Mouse (Mus musculus) hindbrain, embryonic 13.5 days (tissue): ENCODE measurements at regions not wholly inside any gene's neighbourhood (a gene's known extent, or its start where the extent isn't known, plus 50 kb on each side); places are given as distances from the start of the nearest gene placed in this dataset.

Experiments used
- ATAC-seq: fragments of 200-750 bp; cut with Nextera tagmentation; 2 replicates; pipeline ENCODE4 v1.8.0; 2017; ENCODE audit warnings: moderate TSS enrichment; ENCODE audit not compliant: low FRiP score
- H3K27ac ChIP-seq: fragments of 300-500 bp; sonication (generic); 2 replicates; pipeline ENCODE4 v1.5.1; 2015; ENCODE audit warnings: inconsistent platforms, mild to moderate bottlenecking, moderate library complexity
- H3K27me3 ChIP-seq: fragments of 300-500 bp; sonication (generic); 2 replicates; pipeline ENCODE4 v1.6.1; 2015; ENCODE audit warnings: mild to moderate bottlenecking, inconsistent platforms
- H3K36me3 ChIP-seq: fragments of 300-500 bp; sonication (generic); 2 replicates; pipeline ENCODE4 v1.6.1; 2015; ENCODE audit warnings: mild to moderate bottlenecking, inconsistent platforms
- H3K4me1 ChIP-seq: fragments of 300-500 bp; sonication (generic); replicated peaks from 2 replicates; pipeline ENCODE4 v1.6.1; 2015; ENCODE audit warnings: inconsistent platforms
- H3K4me2 ChIP-seq: fragments of 300-500 bp; sonication (generic); 2 replicates; pipeline ENCODE4 v1.6.1; 2015; ENCODE audit warnings: inconsistent platforms, mild to moderate bottlenecking, moderate library complexity
- H3K4me3 ChIP-seq: fragments of 300-500 bp; sonication (generic); 2 replicates; pipeline ENCODE4 v1.5.1; 2015; ENCODE audit warnings: mild to moderate bottlenecking, inconsistent platforms
- H3K9ac ChIP-seq: fragments of 300-500 bp; sonication (generic); 2 replicates; pipeline ENCODE4 v1.6.1; 2015; ENCODE audit warnings: mild to moderate bottlenecking, inconsistent platforms
- H3K9me3 ChIP-seq: fragments of 300-500 bp; sonication (generic); 2 replicates; pipeline ENCODE4 v1.6.1; 2016; ENCODE audit warnings: inconsistent platforms
- WGBS: fragments of 180-500 bp; shearing (Covaris S2); methylation state at CpG from one replicate; pipeline ENCODE4 v1.1.7; 2015; 5-methylcytosine and 5-hydroxymethylcytosine counted together

DNA sequence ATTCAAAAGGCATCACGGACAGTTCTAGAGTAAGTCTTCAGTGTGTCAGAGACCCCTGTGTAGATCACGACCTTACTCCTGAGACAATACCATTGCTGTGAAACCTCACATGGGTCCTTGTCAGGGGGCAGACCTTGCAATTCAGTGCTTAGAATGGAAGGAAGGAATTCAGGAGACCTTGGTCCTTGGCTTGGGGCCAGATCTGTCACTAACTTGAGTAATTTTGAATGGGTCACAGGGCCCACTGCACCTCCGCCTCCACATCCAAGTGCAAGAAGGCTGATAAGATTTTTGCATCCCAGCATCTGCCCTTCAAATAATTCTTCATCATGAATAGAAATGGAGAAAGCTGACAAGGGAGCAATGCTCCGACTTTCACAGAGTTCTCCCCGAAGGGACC is 202.6 kb downstream of the Wdr11 start:
- WGBS = 35% methylated on average over 5 of the region's 5 CpGs
- H3K36me3 ChIP-seq = no peaks in the 10 kb centered on the region
- ATAC-seq = no peak
- no peaks in the 10 kb centered on the region for H3K9me3 ChIP-seq
- no peak overlapping the region for H3K27ac ChIP-seq
- H3K4me2 ChIP-seq = no peak overlapping the region
- no peak overlapping the region for H3K4me3 ChIP-seq
- H3K27me3 ChIP-seq = peaks cover 23% of the 10 kb centered on the region
- peaks cover 10% of the 10 kb centered on the region for H3K4me1 ChIP-seq
- H3K9ac ChIP-seq = no peak overlapping the region

DNA sequence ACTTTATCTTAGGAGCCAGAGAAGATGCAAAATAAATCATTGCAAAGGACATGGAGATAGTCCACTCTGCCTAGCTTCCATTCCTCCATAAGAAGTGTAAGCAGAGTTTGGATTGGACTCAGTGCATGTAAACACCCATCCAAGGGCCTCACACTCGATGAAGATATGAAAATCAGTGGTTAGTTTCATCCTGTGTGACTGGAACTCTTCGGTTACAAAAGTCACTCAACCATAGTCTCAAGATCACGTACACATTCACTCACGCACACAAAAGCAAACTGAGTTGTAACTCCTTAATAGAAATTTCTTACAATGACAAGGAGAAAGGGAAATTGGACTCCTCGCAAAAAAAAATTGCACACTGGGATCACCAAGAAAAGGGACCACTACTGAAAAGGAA is 206.9 kb downstream of the Wdr11 start:
- no peak overlapping the region for H3K27ac ChIP-seq
- H3K27me3 ChIP-seq = peaks cover 15% of the 10 kb centered on the region; the same call in 1 of the 2 replicates
- 91% methylated on average over 5 of the region's 5 CpGs for WGBS
- peaks cover 26% of the 10 kb centered on the region for H3K4me1 ChIP-seq
- no peak overlapping the region for H3K4me2 ChIP-seq
- H3K36me3 ChIP-seq = no peaks in the 10 kb centered on the region
- H3K9ac ChIP-seq = no peak overlapping the region
- ATAC-seq = no peak
- H3K9me3 ChIP-seq = no peaks in the 10 kb centered on the region
- H3K4me3 ChIP-seq = no peak overlapping the region

DNA sequence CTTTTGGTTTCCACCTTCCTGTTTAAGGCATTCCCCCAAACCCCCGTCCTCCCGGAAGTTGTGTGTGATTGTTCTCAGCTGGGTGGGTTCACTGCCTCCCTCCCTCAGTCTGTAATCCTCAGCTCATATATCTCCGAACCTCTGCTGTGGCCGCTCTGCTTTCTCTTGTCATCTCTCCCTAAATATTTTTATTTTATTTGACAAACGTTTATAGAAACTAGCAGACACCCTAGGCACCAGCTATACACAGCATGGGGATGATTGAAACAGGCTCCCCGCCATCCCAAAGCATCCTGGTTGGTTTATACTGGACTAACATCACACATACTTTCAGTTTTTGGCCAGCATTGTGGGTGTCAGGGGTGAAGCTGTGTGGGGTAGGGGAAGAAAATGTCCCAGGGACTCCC is 208.8 kb downstream of the Wdr11 start:
- no peaks in the 10 kb centered on the region for H3K9me3 ChIP-seq
- peaks cover 21% of the 10 kb centered on the region for H3K4me1 ChIP-seq
- H3K27ac ChIP-seq = no peak overlapping the region
- 0 out of 2 replicates have a peak, but pooled peaks cover 9% of the 10 kb centered on the region for H3K27me3 ChIP-seq
- ATAC-seq = no peak
- H3K4me2 ChIP-seq = no peak overlapping the region
- H3K4me3 ChIP-seq = no peak overlapping the region
- no peaks in the 10 kb centered on the region for H3K36me3 ChIP-seq
- no peak overlapping the region for H3K9ac ChIP-seq
- 79% methylated on average over 6 of the region's 6 CpGs for WGBS

GRCm38 (mm10) chr7:129801431-129801847 is 209.8 kb downstream of the Wdr11 start:
- Histone ChIP-seq H3K4me1 (peaks cover 21% of the 10 kb centered on the region), H3K9me3 (no peaks in the 10 kb centered on the region), H3K4me2 (no peak overlapping the region), H3K27me3 (0 out of 2 replicates have a peak, but pooled peaks cover 9% of the 10 kb centered on the region), H3K9ac (no peak overlapping the region), H3K36me3 (no peaks in the 10 kb centered on the region), H3K4me3 (no peak overlapping the region), H3K27ac (no peak overlapping the region)
- 45% methylated on average over 2 of the region's 2 CpGs for WGBS
- ATAC-seq = 0 out of 2 replicates have a peak, but pooled peaks have one; percentile 24

DNA sequence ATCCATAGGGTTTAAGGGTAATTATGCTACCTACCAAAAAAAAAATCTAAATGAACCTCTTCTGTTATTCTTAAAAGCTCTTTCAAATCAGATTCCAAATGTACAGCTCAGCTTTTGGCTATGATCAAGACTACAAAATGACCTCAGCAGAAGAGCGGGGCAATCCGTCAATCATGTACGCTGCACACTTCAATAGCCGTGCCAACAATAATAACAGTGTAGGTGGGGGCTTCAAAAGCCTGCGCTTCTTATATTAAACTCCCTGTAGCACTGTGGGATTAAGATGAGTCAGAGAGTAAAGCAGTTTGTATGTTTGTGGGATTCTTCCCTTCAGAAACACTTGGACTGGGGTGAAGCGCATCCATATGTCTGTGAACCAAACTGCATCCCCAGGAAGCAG is 210.5 kb downstream of the Wdr11 start:
- Histone ChIP-seq H3K36me3 (no peaks in the 10 kb centered on the region), H3K4me2 (no peak overlapping the region), H3K4me3 (no peak overlapping the region), H3K27me3 (0 out of 2 replicates have a peak, but pooled peaks cover 9% of the 10 kb centered on the region), H3K9ac (no peak overlapping the region), H3K9me3 (no peaks in the 10 kb centered on the region), H3K27ac (no peak overlapping the region), H3K4me1 (peaks cover 21% of the 10 kb centered on the region)
- WGBS = 66% methylated on average over 6 of the region's 6 CpGs
- ATAC-seq = no peak

DNA sequence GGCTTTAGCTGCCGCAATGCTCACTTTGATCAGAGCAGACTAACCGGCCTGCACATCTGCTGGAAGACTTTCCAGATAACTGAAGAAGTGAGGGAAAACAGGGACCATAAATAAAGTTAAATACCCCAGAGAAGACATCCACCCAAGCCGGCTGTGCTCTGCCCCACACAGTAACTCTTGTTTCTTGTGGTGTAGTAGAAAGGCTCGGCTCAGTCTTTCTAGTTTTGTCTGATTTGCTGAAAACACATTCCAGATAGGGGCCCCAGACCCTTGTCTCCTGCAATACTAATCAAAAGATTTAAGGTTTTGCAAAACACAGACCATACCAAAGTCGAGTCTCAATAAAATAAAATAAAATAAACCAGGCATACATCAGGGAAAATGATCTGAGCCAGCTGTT is 213.7 kb downstream of the Wdr11 start:
- H3K9ac ChIP-seq = no peak overlapping the region
- WGBS = 85% methylated on average over 5 of the region's 5 CpGs
- 0 out of 2 replicates have a peak, but pooled peaks cover 9% of the 10 kb centered on the region for H3K27me3 ChIP-seq
- no peak for ATAC-seq
- no peak overlapping the region for H3K4me3 ChIP-seq
- no peak overlapping the region for H3K4me2 ChIP-seq
- H3K36me3 ChIP-seq = no peaks in the 10 kb centered on the region
- H3K4me1 ChIP-seq = peaks cover 21% of the 10 kb centered on the region
- no peak overlapping the region for H3K27ac ChIP-seq
- no peaks in the 10 kb centered on the region for H3K9me3 ChIP-seq

- Histone ChIP-seq H3K9me3 (no peaks in the 10 kb centered on the region), H3K27ac (no peak overlapping the region), H3K4me3 (no peak overlapping the region), H3K4me1 (no peaks in the 10 kb centered on the region), H3K27me3 (no peaks in the 10 kb centered on the region), H3K4me2 (no peak overlapping the region), H3K36me3 (no peaks in the 10 kb centered on the region), H3K9ac (no peak overlapping the region)
- no peak for ATAC-seq
- WGBS = 70% methylated on average over 9 of the region's 9 CpGs
These were observed 218.5 kb downstream of the Wdr11 start for GRCm38 (mm10) chr7:129810141-129810540.

DNA sequence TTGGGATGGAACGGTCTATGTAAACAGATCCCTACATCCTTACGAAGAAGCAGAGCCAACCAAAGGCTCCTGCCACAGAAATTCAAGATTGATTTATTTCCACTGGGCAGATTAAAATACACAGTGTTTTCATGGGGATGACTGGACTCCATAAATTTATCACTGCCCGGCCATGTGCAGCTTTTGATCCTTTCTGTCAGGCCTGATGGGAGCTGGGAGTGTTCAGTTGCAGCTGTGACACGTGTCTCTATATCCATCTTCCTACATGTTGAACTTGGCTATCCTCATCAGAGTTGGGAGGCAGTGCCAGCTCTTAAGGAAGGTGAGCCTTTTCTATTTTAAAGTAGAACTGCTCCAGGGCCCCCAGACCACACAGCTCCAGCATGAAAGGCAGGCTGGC is 218.9 kb downstream of the Wdr11 start:
- no peaks in the 10 kb centered on the region for H3K9me3 ChIP-seq
- H3K4me1 ChIP-seq = no peaks in the 10 kb centered on the region
- WGBS = 79% methylated on average over 4 of the region's 4 CpGs
- ATAC-seq = no peak
- no peak overlapping the region for H3K27ac ChIP-seq
- no peaks in the 10 kb centered on the region for H3K36me3 ChIP-seq
- no peak overlapping the region for H3K9ac ChIP-seq
- H3K4me3 ChIP-seq = no peak overlapping the region
- no peak overlapping the region for H3K4me2 ChIP-seq
- H3K27me3 ChIP-seq = no peaks in the 10 kb centered on the region

DNA sequence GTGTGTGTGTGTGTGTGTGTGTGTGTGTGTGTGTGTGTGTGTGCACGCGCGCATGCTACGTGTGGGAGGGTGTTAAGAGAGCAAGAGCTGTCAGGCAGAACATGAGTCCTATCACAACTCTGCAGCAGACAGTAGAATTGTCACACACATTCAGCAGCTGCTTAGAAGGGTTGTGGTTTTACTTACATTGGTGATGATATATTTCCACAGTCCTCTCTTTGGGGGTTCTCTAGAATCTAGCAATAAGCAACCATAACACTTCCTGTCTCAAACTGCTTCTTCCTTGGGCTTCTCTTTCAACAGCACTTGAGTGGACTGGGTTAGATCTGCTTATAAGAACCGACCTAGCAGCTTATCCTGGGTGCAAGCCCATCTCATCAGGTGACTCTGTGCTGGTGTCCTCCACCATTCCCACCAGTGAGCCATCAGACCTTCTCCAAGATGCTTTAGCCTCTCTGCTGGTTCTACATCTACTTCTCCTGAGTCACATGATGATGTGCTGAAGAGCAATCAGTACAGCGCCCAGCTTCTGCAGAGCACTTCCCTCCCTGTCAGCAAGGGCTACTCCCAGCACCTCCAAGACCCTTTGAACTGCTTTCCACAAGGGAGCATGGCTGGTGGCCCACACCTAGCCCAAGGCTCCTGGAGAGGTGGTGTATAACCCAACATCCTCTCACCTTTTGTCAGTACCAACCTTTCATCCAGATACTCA is 222.6 kb downstream of the Wdr11 start:
- Histone ChIP-seq H3K27me3 (no peaks in the 10 kb centered on the region), H3K4me1 (no peaks in the 10 kb centered on the region), H3K9ac (no peak overlapping the region), H3K9me3 (no peaks in the 10 kb centered on the region), H3K36me3 (no peaks in the 10 kb centered on the region), H3K4me2 (no peak overlapping the region), H3K4me3 (no peak overlapping the region), H3K27ac (no peak overlapping the region)
- ATAC-seq = no peak
- 84% methylated on average over 6 of the region's 6 CpGs for WGBS

- no peaks in the 10 kb centered on the region for H3K4me1 ChIP-seq
- 94% methylated on average over 2 of the region's 2 CpGs for WGBS
- ATAC-seq = no peak
- no peaks in the 10 kb centered on the region for H3K9me3 ChIP-seq
- H3K27ac ChIP-seq = no peak overlapping the region
- no peaks in the 10 kb centered on the region for H3K27me3 ChIP-seq
- no peak overlapping the region for H3K4me2 ChIP-seq
- no peak overlapping the region for H3K9ac ChIP-seq
- no peaks in the 10 kb centered on the region for H3K36me3 ChIP-seq
- no peak overlapping the region for H3K4me3 ChIP-seq
These were observed 227.2 kb downstream of the Wdr11 start for GRCm38 (mm10) chr7:129818833-129819232.

DNA sequence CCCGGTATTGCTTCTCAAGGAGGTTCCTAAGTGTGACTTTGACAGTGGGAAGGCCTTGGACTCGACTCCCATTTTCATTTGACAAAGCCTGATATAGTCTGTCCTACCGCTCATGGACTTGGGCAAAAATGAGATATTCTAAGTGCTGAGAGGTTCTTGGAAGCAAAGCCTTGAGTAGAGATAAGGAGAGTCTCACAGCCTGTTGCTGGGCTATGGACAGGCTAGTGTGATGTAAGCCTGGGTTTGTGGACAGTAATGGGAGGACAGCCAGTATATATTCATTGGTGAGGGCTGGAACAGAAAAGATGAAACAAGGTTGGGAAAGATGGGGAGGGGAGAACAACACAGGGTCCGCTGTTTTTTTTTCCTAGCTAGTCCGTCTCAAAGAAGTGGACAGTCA is 228.0 kb downstream of the Wdr11 start:
- 82% methylated on average over 5 of the region's 5 CpGs for WGBS
- H3K9me3 ChIP-seq = no peaks in the 10 kb centered on the region
- no peak overlapping the region for H3K9ac ChIP-seq
- H3K4me1 ChIP-seq = no peaks in the 10 kb centered on the region
- no peak for ATAC-seq
- no peak overlapping the region for H3K4me2 ChIP-seq
- H3K27ac ChIP-seq = no peak overlapping the region
- H3K4me3 ChIP-seq = no peak overlapping the region
- H3K36me3 ChIP-seq = no peaks in the 10 kb centered on the region
- no peaks in the 10 kb centered on the region for H3K27me3 ChIP-seq

DNA sequence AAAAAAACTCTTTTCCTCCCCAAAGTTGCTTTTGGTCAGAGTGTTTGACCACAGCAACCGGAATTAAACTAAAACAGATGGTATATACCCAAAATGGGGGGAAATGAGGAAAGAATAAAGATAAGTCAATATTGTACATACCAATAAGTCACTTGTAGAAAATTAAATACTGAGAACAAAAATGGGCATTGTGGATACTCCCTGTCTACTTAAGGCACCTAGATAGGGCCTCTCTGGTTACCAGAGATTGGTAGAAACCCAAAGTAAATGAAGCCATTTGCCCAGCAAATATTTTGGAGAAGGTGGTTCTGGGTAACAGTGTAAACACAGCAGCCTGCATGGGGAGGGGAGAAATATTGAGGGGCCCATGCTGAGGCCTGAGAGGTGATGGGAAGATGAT is 237.3 kb downstream of the Wdr11 start:
- H3K36me3 ChIP-seq = no peaks in the 10 kb centered on the region
- H3K27me3 ChIP-seq = no peaks in the 10 kb centered on the region
- no peak for ATAC-seq
- H3K4me2 ChIP-seq = no peak overlapping the region
- peaks cover 16% of the 10 kb centered on the region for H3K4me1 ChIP-seq
- no peak overlapping the region for H3K4me3 ChIP-seq
- H3K9me3 ChIP-seq = no peaks in the 10 kb centered on the region
- 87% methylated on average over 1 of the region's 1 CpGs for WGBS
- no peak overlapping the region for H3K9ac ChIP-seq
- H3K27ac ChIP-seq = no peak overlapping the region

- Histone ChIP-seq H3K4me2 (no peak overlapping the region), H3K9me3 (no peaks in the 10 kb centered on the region), H3K36me3 (no peaks in the 10 kb centered on the region), H3K9ac (no peak overlapping the region), H3K27ac (no peak overlapping the region), H3K4me1 (peaks cover 7% of the 10 kb centered on the region; the same call in 1 of the 2 replicates), H3K27me3 (no peaks in the 10 kb centered on the region), H3K4me3 (no peak overlapping the region)
- no peak for ATAC-seq
- 83% methylated on average over 8 of the region's 8 CpGs for WGBS
These were observed 241.2 kb downstream of the Wdr11 start for GRCm38 (mm10) chr7:129832830-129833229.
